In genomic region chr14:118385529-118385932, GRCm38 (mm10) we compare ENCODE assay signal across 9 mouse cellular contexts.
DNase-seq lines count a peak whose midpoint lies in the region; ATAC-seq and TF ChIP-seq lines count a peak whose summit lies in the region.
"Had no signal": no experiment of that assay in that cellular context is flagged by ENCODE, and none has a peak within 500 bp of the region (broad histone marks: within the 10 kb centered on the region; RNA-seq: fewer than 3 reads in every experiment).

No protein-coding gene starts in this region.

- H3K4me1 ChIP-seq in heart, embryonic 10.5 days: peaks cover 5% of the 10 kb centered on the region; the same call in 1 of the 2 replicates
- no peaks in the 10 kb centered on the region for H3K4me1 ChIP-seq in heart, adult 2 months (ENCODE audit: control insufficient read depth, insufficient read depth, low read length)
- H3K4me1 ChIP-seq in forebrain, postnatal 0 days (ENCODE audit: insufficient read depth): no peaks in the 10 kb centered on the region
- H3K4me1 ChIP-seq in limb, embryonic 12.5 days (replicated peaks): 0 out of 2 replicates have a peak, but pooled peaks cover 2% of the 10 kb centered on the region
- peaks cover 3% of the 10 kb centered on the region; the same call in 1 of the 2 replicates for H3K4me1 ChIP-seq in cerebellum, adult 2 months (ENCODE audit: control insufficient read depth, insufficient read depth, low read length)

- no peak overlapping the region for H3K9ac ChIP-seq in heart, adult 2 months (ENCODE audit: low read depth, low read length)
- no peak overlapping the region for H3K9ac ChIP-seq in forebrain, postnatal 0 days
- H3K9ac ChIP-seq in limb, embryonic 12.5 days (replicated peaks): no peak overlapping the region

- H3K36me3 ChIP-seq in heart, embryonic 10.5 days: no peaks in the 10 kb centered on the region
- H3K36me3 ChIP-seq in heart, adult 2 months (ENCODE audit: control insufficient read depth, insufficient read depth, low read length): no peaks in the 10 kb centered on the region
- H3K36me3 ChIP-seq in forebrain, postnatal 0 days (ENCODE audit: insufficient read depth): no peaks in the 10 kb centered on the region
- no peaks in the 10 kb centered on the region for H3K36me3 ChIP-seq in limb, embryonic 12.5 days

- no peak for TF ChIP-seq POLR2A in heart, adult 2 months (IDR thresholded peaks at IDR 0.05; ENCODE audit: insufficient read depth, low read depth, low read length)
- no peak for TF ChIP-seq POLR2A in cerebellum, adult 2 months (IDR thresholded peaks at IDR 0.05; ENCODE audit: borderline replicate concordance, insufficient read depth, low read length)

- H3K27me3 ChIP-seq in heart, embryonic 10.5 days (ENCODE audit: insufficient read depth, poor library complexity, severe bottlenecking): no peaks in the 10 kb centered on the region
- no peaks in the 10 kb centered on the region for H3K27me3 ChIP-seq in heart, adult 2 months (ENCODE audit: control insufficient read depth, insufficient read depth, low read length)
- no peaks in the 10 kb centered on the region for H3K27me3 ChIP-seq in forebrain, postnatal 0 days (ENCODE audit: insufficient read depth, low read length)
- H3K27me3 ChIP-seq in limb, embryonic 12.5 days: peaks cover 2% of the 10 kb centered on the region
- no peaks in the 10 kb centered on the region; the same call in 1 of the 2 replicates for H3K27me3 ChIP-seq in cerebellum, adult 2 months (ENCODE audit: control insufficient read depth, insufficient read depth, low read length)

- TF ChIP-seq CTCF in heart, adult 2 months (IDR thresholded peaks at IDR 0.05): no peak
- TF ChIP-seq CTCF in forebrain, postnatal 0 days (IDR thresholded peaks at IDR 0.05; ENCODE audit: low read depth): no peak
- TF ChIP-seq CTCF in cerebellum, adult 2 months (IDR thresholded peaks at IDR 0.05; ENCODE audit: borderline replicate concordance, insufficient read depth, low read depth, low read length): no peak

- TF ChIP-seq EP300 in heart, adult 2 months (IDR thresholded peaks at IDR 0.05; ENCODE audit: insufficient read depth, low read depth, low read length): no peak

- no peak overlapping the region for H3K27ac ChIP-seq in heart, embryonic 10.5 days
- H3K27ac ChIP-seq in heart, adult 2 months: no peak overlapping the region
- H3K27ac ChIP-seq in forebrain, postnatal 0 days (ENCODE audit: low read depth, low read length): no peak overlapping the region
- no peak overlapping the region for H3K27ac ChIP-seq in limb, embryonic 12.5 days
- H3K27ac ChIP-seq in cerebellum, adult 2 months (ENCODE audit: insufficient read depth, low read length): no peak overlapping the region

- ATAC-seq in forebrain, postnatal 0 days: no peak; the same call in 1 of the 2 replicates
- no peak for ATAC-seq in limb, embryonic 12.5 days (ENCODE audit: insufficient number of reproducible peaks, insufficient read depth, low FRiP score, low TSS enrichment, low read depth)
- no peak for ATAC-seq in megakaryocyte-erythroid progenitor cell, adult 5-6 weeks (replicated peaks; ENCODE audit: low FRiP score, low TSS enrichment, poor library complexity, severe bottlenecking)

- no peaks in the 10 kb centered on the region for H3K9me3 ChIP-seq in heart, embryonic 10.5 days
- no peaks in the 10 kb centered on the region for H3K9me3 ChIP-seq in forebrain, postnatal 0 days (ENCODE audit: low read length)
- H3K9me3 ChIP-seq in limb, embryonic 12.5 days: no peaks in the 10 kb centered on the region

- H3K4me3 ChIP-seq in heart, embryonic 10.5 days: peak overlapping the region; percentile 47
- no peak overlapping the region for H3K4me3 ChIP-seq in heart, adult 2 months
- no peak overlapping the region for H3K4me3 ChIP-seq in forebrain, postnatal 0 days (ENCODE audit: low read depth, low read length)
- H3K4me3 ChIP-seq in limb, embryonic 12.5 days (replicated peaks): no peak overlapping the region
- no peak overlapping the region for H3K4me3 ChIP-seq in cerebellum, adult 2 months (replicated peaks; ENCODE audit: insufficient read depth, low read depth, low read length)

- intact Hi-C loops in heart, adult 2 months (cut with DNase I): no loop called here
- intact Hi-C loops in gastrocnemius, postnatal 14 days (cut with DNase I; ENCODE audit: low total_unique reads): no loop called here

- 5% methylated on average over 7 of the region's 7 CpGs for WGBS in heart, embryonic 10.5 days
- 4% methylated on average over 7 of the region's 7 CpGs for WGBS in heart, adult 2 months
- 25% methylated on average over 7 of the region's 7 CpGs for WGBS in forebrain, postnatal 0 days
- whole genome bisulfite sequencing in limb, embryonic 12.5 days: 14% methylated on average over 7 of the region's 7 CpGs
- 12% methylated on average over 7 of the region's 7 CpGs for WGBS in cerebellum, adult 2 months

- no peaks in the 10 kb centered on the region for H3K79me2 ChIP-seq in heart, adult 2 months (replicated peaks; ENCODE audit: control insufficient read depth, insufficient read depth, low read length)

- DNase-seq in heart, embryonic 10.5 days (ENCODE audit: low spot score): peak; percentile 77
- no peak for DNase-seq in heart, adult 2 months
- peak; percentile 76 for DNase-seq in ES-CJ7 (ENCODE audit: low read depth, low spot score)
- DNase-seq in forebrain, postnatal 0 days: no peak
- DNase-seq in cerebellum, adult 2 months: no peak
- DNase-seq in gastrocnemius, postnatal 14 days: no peak
- DNase-seq: cerebellum, adult 9-10 months had no signal

- peak overlapping the region; percentile 21; the same call in 1 of the 2 replicates for H3K4me2 ChIP-seq in forebrain, postnatal 0 days (ENCODE audit: low read depth)
- H3K4me2 ChIP-seq in limb, embryonic 12.5 days: peak overlapping the region; percentile 39

Comparison
In these comparisons a context has a peak if more than half of its experiments do, and no peak if none do; other contexts are left out.
1. DNase-seq: peak in heart, embryonic 10.5 days (single experiment) and ES-CJ7 (single experiment); none in heart, adult 2 months (0 of 2), forebrain, postnatal 0 days (single experiment), cerebellum, adult 2 months (0 of 2) and gastrocnemius, postnatal 14 days (single experiment).